In the genomic region with DNA sequence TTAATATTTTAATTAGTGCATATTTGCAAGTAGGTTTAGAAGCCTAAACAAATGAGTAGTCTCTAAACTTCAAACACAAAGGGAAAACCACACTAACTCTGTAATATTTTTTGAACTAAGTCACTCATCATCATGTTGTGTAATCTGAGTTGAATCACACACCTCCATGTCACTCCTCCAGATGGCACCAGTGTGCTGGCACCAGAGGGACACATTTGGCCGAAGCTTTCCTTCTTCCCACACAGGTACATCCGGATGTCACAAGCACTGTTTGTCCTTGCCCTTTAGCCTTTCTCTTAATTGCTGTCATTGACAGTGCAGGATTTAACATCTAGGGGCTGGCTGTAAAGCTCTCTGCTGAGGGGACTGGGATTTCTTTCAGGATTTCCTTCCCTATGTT, we compare ENCODE assay signal across 12 mouse cellular contexts.
DNase-seq lines count a peak whose midpoint lies in the region; ATAC-seq and TF ChIP-seq lines count a peak whose summit lies in the region.
"Had no signal": no experiment of that assay in that cellular context is flagged by ENCODE, and none has a peak within 500 bp of the region (broad histone marks: within the 10 kb centered on the region; RNA-seq: fewer than 3 reads in every experiment).

No protein-coding gene starts in this region.

- no peak for TF ChIP-seq POLR2A in thymus, adult 2 months (IDR thresholded peaks at IDR 0.05; ENCODE audit: control insufficient read depth, extremely low read depth, insufficient read depth, low read length, poor library complexity)

- no peaks in the 10 kb centered on the region for H3K4me1 ChIP-seq in lung, embryonic 14.5 days (ENCODE audit: insufficient read depth)
- no peaks in the 10 kb centered on the region for H3K4me1 ChIP-seq in thymus, adult 2 months (replicated peaks; ENCODE audit: control insufficient read depth, insufficient read depth, low read length)

- ATAC-seq in lung, embryonic 14.5 days (ENCODE audit: insufficient read depth) = no peak

- 29% methylated on average over 2 of the region's 2 CpGs for WGBS in lung, embryonic 14.5 days
- 54% methylated on average over 2 of the region's 2 CpGs for WGBS in thymus, adult 2 months

- H3K27me3 ChIP-seq in lung, embryonic 14.5 days (ENCODE audit: insufficient read depth, low read length) = no peaks in the 10 kb centered on the region
- H3K27me3 ChIP-seq in thymus, adult 2 months (ENCODE audit: control insufficient read depth, insufficient read depth, low read length) = no peaks in the 10 kb centered on the region

- intact Hi-C loops in left cerebral cortex, postnatal 36 days (cut with DNase I) = no loop called here

- H3K4me2 ChIP-seq in lung, embryonic 14.5 days = no peak overlapping the region
- H3K4me2 ChIP-seq: hindbrain, embryonic 14.5 days had no signal

- H3K9me3 ChIP-seq in lung, embryonic 14.5 days (ENCODE audit: low read depth, low read length) = no peaks in the 10 kb centered on the region

- TF ChIP-seq CTCF in lung, embryonic 14.5 days (IDR thresholded peaks at IDR 0.05; ENCODE audit: low read depth) = peak; percentile 25; the same call in 1 of the 2 replicates
- no peak for TF ChIP-seq CTCF in thymus, adult 2 months (IDR thresholded peaks at IDR 0.05; ENCODE audit: borderline replicate concordance, control insufficient read depth, extremely low read depth, insufficient read depth, low read length, poor library complexity)

- DNase-seq in adrenal gland, postnatal 10 days = peak; percentile 8
- no peak for DNase-seq in adrenal gland, postnatal 4 days (ENCODE audit: low spot score in 2 of 2)
- peak; percentile 18 for DNase-seq in heart, postnatal 4 days
- no peak for DNase-seq in heart, adult 11 months
- DNase-seq in lung, embryonic 14.5 days = no peak
- DNase-seq in lung, postnatal 25 days (ENCODE audit: low spot score) = no peak
- peak; percentile 18 for DNase-seq in left cerebral cortex, postnatal 36 days (ENCODE audit: low spot score in 2 of 2)
- no peak for DNase-seq in thymus, adult 2 months
- DNase-seq: gastrocnemius, postnatal 36 days; lung, postnatal 10 days; thymus, postnatal 4 days had no signal

- H3K4me3 ChIP-seq in lung, embryonic 14.5 days (ENCODE audit: low read depth, low read length) = no peak overlapping the region
- H3K4me3 ChIP-seq in thymus, adult 2 months (ENCODE audit: control insufficient read depth, insufficient read depth, low read length) = no peak overlapping the region

- H3K36me3 ChIP-seq in lung, embryonic 14.5 days (ENCODE audit: insufficient read depth) = no peaks in the 10 kb centered on the region
- no peaks in the 10 kb centered on the region for H3K36me3 ChIP-seq in thymus, adult 2 months (ENCODE audit: control insufficient read depth, insufficient read depth, low read length)

- H3K27ac ChIP-seq in lung, embryonic 14.5 days (ENCODE audit: low read depth) = no peak overlapping the region
- H3K27ac ChIP-seq in thymus, adult 2 months (ENCODE audit: control insufficient read depth, insufficient read depth, low read length) = no peak overlapping the region
- H3K27ac ChIP-seq: hindbrain, embryonic 14.5 days had no signal

- H3K9ac ChIP-seq in lung, embryonic 14.5 days = no peak overlapping the region
- H3K9ac ChIP-seq: hindbrain, embryonic 14.5 days had no signal

Comparison
In these comparisons a context has a peak if more than half of its experiments do, and no peak if none do; other contexts are left out.
1. DNase-seq: peak in adrenal gland, postnatal 10 days (single experiment), heart, postnatal 4 days (single experiment) and left cerebral cortex, postnatal 36 days (2 of 2); none in adrenal gland, postnatal 4 days (0 of 2), heart, adult 11 months (single experiment), lung, embryonic 14.5 days (single experiment), lung, postnatal 25 days (single experiment) and thymus, adult 2 months (single experiment).